Mouse (Mus musculus): ENCODE results near the gene Myh14.

- TF ChIP-seq POLR2A (IDR thresholded peaks at IDR 0.05; ENCODE audit: control insufficient read depth, extremely low read depth, insufficient read depth, low read length, poor library complexity) (no peak), CTCF (IDR thresholded peaks at IDR 0.05; ENCODE audit: borderline replicate concordance, control insufficient read depth, extremely low read depth, insufficient read depth, low read length, poor library complexity) (no peak)
Observed at GRCm38 (mm10) chr7:44557629-44558028, 113.0 kb downstream of the Myh14 start.

Measured in thymus, adult 2 months (tissue).